Mouse (Mus musculus) layer of hippocampus, adult 8-10 months (tissue): ENCODE results near the gene Bcar1. TPM values are rescaled to one million over a fixed set of nuclear protein-coding genes. Genes with fewer than 3 reads are reported as not detected.
A peak's percentile ranks its signal among the peaks of the same experiment; 100 is the strongest.

ENCODE experiments used
- DNase-seq, 2 experiments: peaks; one replicate each; pipeline ENCODE4 v3.0.0; 2022; ENCODE audit warnings: low spot score in 2 of 2
- microRNA-seq, 2 experiments: library from miRNA; unstranded; fragments of <30 nt; microRNA quantifications; one replicate each; pipeline ENCODE4 v1.2.0; 2022
- total RNA-seq, 4 experiments: library from RNA; stranded (reverse); gene quantifications; 2 replicates each; pipeline ENCODE4 v1.2.4; 2022

The Bcar1 gene
- total RNA-seq, 4 experiments from 2014 or later: 58.8 to 73.3 (median 62.6) TPM

- DNase-seq: no peak
Observed at GRCm38 (mm10) chr8:111682521-111682920, 61.1 kb downstream of the Bcar1 start.

DNA sequence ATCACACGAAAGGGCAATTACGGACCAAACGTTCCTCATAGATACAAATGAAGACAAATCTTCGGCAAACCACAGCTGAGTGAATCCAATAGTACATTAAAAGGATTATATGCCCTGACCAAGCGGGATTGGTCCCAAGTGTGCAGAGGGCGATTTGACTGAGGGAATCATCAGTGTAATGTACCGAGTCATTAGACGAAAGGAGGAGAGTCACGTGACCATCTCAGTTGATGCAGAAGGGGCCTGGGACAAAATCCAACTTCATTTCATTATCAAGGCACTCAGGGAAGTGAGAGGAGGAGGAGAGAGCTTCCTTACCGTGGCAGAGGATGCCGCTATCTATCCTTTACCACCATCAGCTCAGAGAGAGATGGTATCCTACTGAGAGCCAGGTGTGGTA is 62.5 kb downstream of the Bcar1 start:
- no peak for DNase-seq

DNA sequence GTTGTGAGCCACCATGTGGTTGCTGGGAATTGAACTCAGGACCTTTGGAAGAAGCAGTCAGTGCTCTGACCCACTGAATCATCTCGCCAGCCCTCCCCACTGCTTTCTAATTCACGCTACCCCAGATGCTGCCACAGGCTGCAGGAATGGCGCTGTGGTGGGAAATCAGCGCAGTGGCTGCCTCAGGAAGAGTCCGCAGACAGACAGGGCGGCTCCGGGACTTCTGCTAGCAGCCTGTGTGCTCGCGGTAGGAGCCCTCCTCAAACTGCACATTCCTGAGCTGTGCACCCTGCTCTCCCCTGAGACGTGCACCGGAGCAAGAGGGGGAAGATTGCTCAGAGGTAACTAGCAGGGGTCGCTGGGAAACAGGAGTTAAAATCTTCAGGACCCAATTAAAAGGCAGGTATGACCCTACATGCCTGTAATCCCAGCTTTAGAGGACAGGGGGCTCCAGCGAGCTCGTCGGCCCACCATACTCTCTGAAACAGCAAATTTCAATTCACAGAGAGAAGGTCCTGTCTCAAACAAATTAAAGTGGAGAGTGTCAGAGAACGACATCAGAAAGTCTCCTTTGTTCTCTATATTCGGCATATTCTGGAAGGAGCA is 63.1 kb downstream of the Bcar1 start:
- no peak for DNase-seq

DNA sequence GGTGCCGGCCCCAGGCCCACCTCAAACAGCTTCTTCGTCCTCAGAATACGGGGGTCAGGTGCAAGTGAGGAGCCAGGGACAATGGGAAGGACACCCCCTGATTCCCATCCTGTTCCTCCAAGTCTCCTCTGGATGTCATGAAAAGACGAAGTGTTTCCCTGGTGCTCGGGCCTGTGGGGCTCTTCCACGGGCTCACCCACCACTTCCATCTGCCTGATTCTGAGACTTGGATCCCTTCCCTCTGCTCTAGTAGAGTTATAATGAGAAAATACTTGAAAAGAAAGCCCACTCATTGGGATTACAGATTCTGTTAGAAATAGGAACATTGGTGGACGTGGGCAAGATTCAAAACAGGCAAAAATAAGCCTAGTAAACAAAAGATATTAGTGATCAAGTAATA is 64.8 kb downstream of the Bcar1 start:
- peak; percentile 47 to 51 for DNase-seq

DNA sequence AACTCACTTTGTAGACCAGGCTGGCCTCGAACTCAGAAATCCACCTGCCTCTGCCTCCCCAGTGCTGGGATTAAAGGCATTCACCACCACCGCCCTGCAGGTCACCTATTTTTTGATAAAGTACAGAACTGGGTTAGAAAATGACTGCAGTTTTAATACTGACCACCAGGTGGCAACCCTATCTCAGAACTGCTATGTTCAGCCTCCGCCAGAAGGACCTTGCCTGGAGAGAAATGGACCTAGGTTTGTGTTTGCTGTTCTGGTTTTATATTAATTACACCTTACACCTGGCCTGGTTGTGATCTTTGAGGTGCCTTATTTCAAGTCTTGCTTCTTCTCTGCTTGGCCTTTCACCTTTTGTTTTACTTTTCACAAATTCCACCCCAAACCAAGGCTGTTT is 65.5 kb downstream of the Bcar1 start:
- peak in 1 of 2 experiments; percentile 58 for DNase-seq

DNA sequence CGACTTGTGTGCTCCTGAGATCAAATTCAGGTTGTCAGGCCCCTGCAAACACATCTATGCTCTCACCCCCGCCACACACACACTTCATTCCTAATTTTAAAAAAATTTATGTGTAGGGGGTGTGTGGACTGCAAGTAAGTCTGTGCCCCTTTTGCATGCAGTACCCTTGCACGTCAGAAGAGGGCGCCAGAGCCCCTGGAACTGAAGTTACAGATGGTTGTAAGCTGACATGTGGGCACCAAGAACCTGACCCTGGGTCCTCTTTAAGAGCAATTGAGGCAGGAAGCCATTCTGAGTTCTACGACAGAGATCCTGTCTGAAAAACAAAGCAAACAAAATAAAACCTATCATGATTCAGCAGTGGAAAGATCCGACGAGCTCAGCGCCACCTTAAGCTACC is 67.4 kb downstream of the Bcar1 start:
- DNase-seq: no peak

DNA sequence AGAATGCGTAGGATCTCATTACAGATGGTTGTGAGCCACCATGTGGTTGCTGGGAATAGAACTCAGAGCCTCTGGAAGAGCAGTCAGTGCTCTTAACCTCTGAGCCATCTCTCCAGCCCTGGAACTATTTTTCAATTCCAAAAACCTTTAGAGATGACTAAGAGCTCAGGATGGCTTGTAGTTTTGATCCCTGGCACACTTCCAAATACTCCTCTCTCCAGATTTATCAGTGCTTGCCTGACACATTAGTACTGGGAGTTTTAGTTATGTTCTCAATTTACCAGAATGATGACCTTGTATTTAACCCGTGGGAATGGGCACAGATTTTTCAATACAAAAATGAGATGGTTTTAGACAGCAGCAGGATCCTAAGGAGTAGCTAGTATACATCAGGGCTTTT is 76.9 kb downstream of the Bcar1 start:
- DNase-seq: no peak

GRCm38 (mm10) chr8:111662473-111662872 is 81.1 kb downstream of the Bcar1 start:
- DNase-seq: peak; percentile 61 to 81

Small RNA genes lying within 50 kb of the gene (microRNA-seq; reads per million reads assigned to microRNA genes)
- 0 reads per million in 2 experiments for gene Mir7076

Other genes with a start within 250 kb of the Bcar1 start
- gene Wdr59, start 221.7 kb downstream of the Bcar1 start, total RNA-seq: 10 to 100 TPM; 22.7 to 24.5 (median 23.7) TPM
- gene Znrf1, start 207.7 kb downstream of the Bcar1 start, total RNA-seq: 100 to 1,000 TPM in 1 of 4 experiments, 10 to 100 TPM in 3; 89.8 to 117 (median 93.0) TPM
- gene Ldhd, start 113.4 kb downstream of the Bcar1 start, total RNA-seq: 1 to 10 TPM; 7.5 to 9.6 (median 9.0) TPM
- 10 to 100 TPM; 21.7 to 23.9 (median 22.5) TPM for gene Zfp1, start 100.4 kb downstream of the Bcar1 start, total RNA-seq
- not detected for gene Ctrb1, start 52.8 kb downstream of the Bcar1 start, total RNA-seq
- 10 to 100 TPM; 62.3 to 84.3 (median 70.8) TPM for gene Cfdp1, start 110.5 kb upstream of the Bcar1 start, total RNA-seq
- 1 to 10 TPM; 3.7 to 5.4 (median 4.3) TPM for gene Tmem170, start 132.9 kb upstream of the Bcar1 start, total RNA-seq
- gene Chst5, start 166.6 kb upstream of the Bcar1 start, total RNA-seq: under 1 TPM; 0.72 to 0.95 (median 0.82) TPM
- gene Tmem231, start 190.1 kb upstream of the Bcar1 start, total RNA-seq: 10 to 100 TPM; 11.2 to 13.8 (median 12.7) TPM
- gene Gabarapl2, start 196.9 kb upstream of the Bcar1 start, total RNA-seq: 100 to 1,000 TPM; 204 to 223 (median 217) TPM
- gene Adat1, start 248.5 kb upstream of the Bcar1 start, total RNA-seq: 1 to 10 TPM; 4.9 to 8.8 (median 7.5) TPM